Mouse (Mus musculus): Measurements from ENCODE around the gene Mri1. TPM values are rescaled to one million over a fixed set of nuclear protein-coding genes. Genes with fewer than 3 reads are reported as not detected.
"Not testable (repeated sequence)": the region's sequence is repeated elsewhere in the genome, so short reads cannot be mapped to it uniquely, and the experiment has no call there.

The Mri1 gene
- polyA plus RNA-seq (2014; fragmentation: Nextera tagmentation; extraction: Ambion mirVana), result 49.8 and 51.2 TPM in 2 replicates

DNA sequence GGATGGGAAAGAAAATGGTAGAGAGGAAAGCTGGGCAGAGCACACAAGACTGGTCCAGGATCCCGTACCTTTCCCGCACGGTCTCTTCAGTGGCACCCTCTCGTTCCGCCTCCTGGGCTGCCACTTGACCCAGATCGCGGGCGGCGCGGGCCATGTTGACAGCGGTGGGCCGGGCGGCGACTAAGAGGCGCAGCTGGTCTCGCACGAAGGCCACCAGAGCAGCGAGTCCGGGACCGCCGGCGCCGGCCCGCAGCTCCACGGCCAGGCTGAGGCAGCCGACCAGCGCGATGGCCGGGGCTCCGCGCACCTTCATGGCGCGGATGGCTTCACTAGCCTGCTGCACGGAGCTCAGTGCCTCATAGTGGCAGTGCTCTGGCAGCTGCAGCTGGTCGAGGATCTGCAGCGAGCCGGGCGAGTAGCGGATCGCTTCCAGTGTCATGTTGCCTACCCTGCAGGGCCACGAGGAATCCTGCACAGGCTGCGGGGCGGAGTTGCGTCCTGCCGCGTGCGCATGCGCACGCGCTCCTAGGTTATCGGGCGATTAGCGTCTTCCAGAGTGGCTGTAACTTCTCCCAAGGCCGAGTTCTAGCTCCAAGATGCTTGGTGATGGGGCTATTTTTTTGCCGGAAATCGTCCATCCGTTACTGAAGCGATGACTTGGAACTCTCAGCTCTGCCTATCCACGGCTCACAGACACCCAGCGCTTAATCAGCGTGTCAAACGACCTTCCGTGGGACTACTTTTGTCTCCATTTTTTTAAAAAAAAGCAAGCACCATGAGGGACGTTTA lies at the start of gene Mri1:
Mri1 (minus strand) TSS at position 505 of the 789 bp plus-strand sequence.
- 0 out of 2 replicates have a peak, but pooled peaks cover 5% of the 10 kb centered on the region for H3K4me1 ChIP-seq (replicated peaks; ENCODE audit: control insufficient read depth, insufficient read depth, low read length)
- peaks cover 6% of the 10 kb centered on the region for H3K36me3 ChIP-seq (ENCODE audit: control insufficient read depth, insufficient read depth, low read length)
- peak within 1 kb of the TSS; percentile 72 for H3K4me3 ChIP-seq (ENCODE audit: low read depth, low read length)
- no peaks in the 10 kb centered on the region for H3K9me3 ChIP-seq (ENCODE audit: control insufficient read depth, low read length)
- DNase-seq (ENCODE audit: low spot score) (peak; percentile 96), ATAC-seq (ENCODE audit: low FRiP score) (peak; percentile 85)
- H3K4me2 ChIP-seq (replicated peaks; ENCODE audit: low read depth, low read length), result peak within 1 kb of the TSS; percentile 94
- under 1% methylated on average over 62 of the region's 64 CpGs for WGBS
- H3K27ac ChIP-seq (ENCODE audit: low read depth, low read length), result peak within 1 kb of the TSS; percentile 84
- H3K9ac ChIP-seq (ENCODE audit: low read depth, low read length), result peak within 1 kb of the TSS; percentile 74
- no peaks in the 10 kb centered on the region for H3K27me3 ChIP-seq (ENCODE audit: control insufficient read depth, insufficient read depth, low read length)

DNA sequence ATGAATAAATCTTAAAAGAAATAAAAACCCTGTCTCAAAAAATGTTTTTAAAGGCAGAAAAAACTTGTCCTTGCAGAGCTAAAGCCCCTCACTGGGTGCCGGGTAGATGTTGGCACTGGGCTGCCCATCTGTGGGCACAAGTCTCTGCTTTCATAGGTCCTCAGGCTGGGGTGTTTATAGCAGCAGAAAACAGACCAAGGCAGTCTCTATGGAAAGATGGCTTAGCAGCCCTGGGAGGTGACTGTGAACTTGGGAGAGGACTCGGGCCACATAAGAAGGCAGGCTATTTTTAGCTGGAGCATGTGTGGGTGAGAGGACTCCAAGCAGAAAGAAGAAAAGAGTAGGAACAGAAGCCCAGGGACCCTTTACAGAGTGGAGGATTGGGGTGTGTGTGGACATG lies 46.8 kb upstream of the Mri1 start:
- ATAC-seq (ENCODE audit: low FRiP score) (no peak), DNase-seq (ENCODE audit: low spot score) (no peak)
- no peak overlapping the region for H3K27ac ChIP-seq (ENCODE audit: low read depth, low read length)
- no peak overlapping the region for H3K9ac ChIP-seq (ENCODE audit: low read depth, low read length)
- no peaks in the 10 kb centered on the region for H3K27me3 ChIP-seq (ENCODE audit: control insufficient read depth, insufficient read depth, low read length)
- no peaks in the 10 kb centered on the region for H3K4me1 ChIP-seq (replicated peaks; ENCODE audit: control insufficient read depth, insufficient read depth, low read length)
- no peak overlapping the region for H3K4me3 ChIP-seq (ENCODE audit: low read depth, low read length)
- H3K36me3 ChIP-seq (ENCODE audit: control insufficient read depth, insufficient read depth, low read length), result no peaks in the 10 kb centered on the region
- WGBS, result 81% methylated on average over 2 of the region's 2 CpGs
- no peaks in the 10 kb centered on the region for H3K9me3 ChIP-seq (ENCODE audit: control insufficient read depth, low read length)
- no peak overlapping the region for H3K4me2 ChIP-seq (replicated peaks; ENCODE audit: low read depth, low read length)

DNA sequence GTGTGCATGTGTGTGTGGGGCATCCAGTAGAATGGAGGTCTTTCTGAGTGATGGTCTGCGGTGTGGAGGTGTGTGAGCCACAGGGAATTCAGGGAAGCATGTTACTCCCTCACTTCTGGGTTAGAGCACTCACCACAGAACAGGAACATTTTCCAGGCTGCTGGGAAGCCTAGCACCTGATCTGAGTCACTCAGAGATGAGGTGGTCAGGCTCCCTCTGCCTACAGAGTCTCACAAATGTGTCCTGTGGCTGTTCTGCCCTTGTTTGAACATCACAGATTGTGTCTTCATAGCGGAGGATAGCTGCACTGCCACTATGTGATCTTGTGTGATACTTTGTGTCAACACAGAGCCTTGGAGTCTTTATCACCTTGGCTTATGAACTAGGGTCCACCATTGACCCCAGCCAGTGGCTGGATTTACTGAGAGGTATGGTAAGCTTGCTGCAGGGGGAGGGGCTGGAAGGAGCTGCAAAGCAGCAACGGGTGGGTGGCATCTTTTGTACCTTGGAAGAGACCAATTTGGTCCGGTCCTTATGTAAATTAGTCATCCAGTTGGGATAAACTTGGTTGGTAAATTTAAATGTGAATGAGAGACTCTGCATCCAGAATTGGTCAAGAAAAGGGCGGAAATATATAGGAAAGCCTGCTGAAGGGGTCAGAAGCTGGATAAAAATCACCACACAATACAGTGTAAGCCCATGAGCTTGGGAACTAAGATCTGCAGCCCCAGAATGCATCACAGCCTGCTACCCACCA lies 40.1 kb upstream of the Mri1 start:
- H3K27me3 ChIP-seq (ENCODE audit: control insufficient read depth, insufficient read depth, low read length), result no peaks in the 10 kb centered on the region
- H3K9me3 ChIP-seq (ENCODE audit: control insufficient read depth, low read length), result no peaks in the 10 kb centered on the region
- no peak for ATAC-seq (ENCODE audit: low FRiP score)
- no peak for DNase-seq (ENCODE audit: low spot score)
- H3K27ac ChIP-seq (ENCODE audit: low read depth, low read length), result no peak overlapping the region
- H3K9ac ChIP-seq (ENCODE audit: low read depth, low read length), result no peak overlapping the region
- H3K4me1 ChIP-seq (replicated peaks; ENCODE audit: control insufficient read depth, insufficient read depth, low read length), result no peaks in the 10 kb centered on the region
- WGBS, result 72% methylated on average over 5 of the region's 5 CpGs
- H3K36me3 ChIP-seq (ENCODE audit: control insufficient read depth, insufficient read depth, low read length), result no peaks in the 10 kb centered on the region
- H3K4me2 ChIP-seq (replicated peaks; ENCODE audit: low read depth, low read length), result no peak overlapping the region
- no peak overlapping the region for H3K4me3 ChIP-seq (ENCODE audit: low read depth, low read length)

DNA sequence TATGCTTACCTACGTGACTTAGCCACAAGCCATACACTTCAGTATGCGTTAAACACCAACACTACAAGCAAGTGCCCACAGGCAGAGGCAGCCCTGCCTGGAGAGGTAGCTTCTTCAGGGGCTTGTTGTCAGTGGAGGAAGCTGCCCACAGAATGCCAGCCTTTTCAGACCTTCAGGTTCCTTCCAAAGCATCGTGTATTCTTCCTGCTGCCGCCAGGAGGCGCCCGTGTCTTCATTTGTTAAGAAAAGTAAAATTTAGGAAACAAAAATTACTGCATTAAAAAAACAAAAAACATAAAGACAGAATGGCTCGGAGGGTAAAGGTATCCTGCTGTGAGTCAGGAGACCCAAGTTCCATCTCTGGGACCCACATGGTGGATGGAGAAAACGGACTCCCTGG lies 34.6 kb upstream of the Mri1 start:
- WGBS, result 24% methylated on average over 8 of the region's 8 CpGs
- no peaks in the 10 kb centered on the region for H3K4me1 ChIP-seq (replicated peaks; ENCODE audit: control insufficient read depth, insufficient read depth, low read length)
- H3K9ac ChIP-seq (ENCODE audit: low read depth, low read length), result no peak overlapping the region
- ATAC-seq (ENCODE audit: low FRiP score), result no peak
- H3K4me3 ChIP-seq (ENCODE audit: low read depth, low read length), result no peak overlapping the region
- no peaks in the 10 kb centered on the region for H3K9me3 ChIP-seq (ENCODE audit: control insufficient read depth, low read length)
- DNase-seq (ENCODE audit: low spot score), result peak; percentile 78
- H3K27me3 ChIP-seq (ENCODE audit: control insufficient read depth, insufficient read depth, low read length), result no peaks in the 10 kb centered on the region
- no peaks in the 10 kb centered on the region for H3K36me3 ChIP-seq (ENCODE audit: control insufficient read depth, insufficient read depth, low read length)
- H3K27ac ChIP-seq (ENCODE audit: low read depth, low read length), result no peak overlapping the region
- H3K4me2 ChIP-seq (replicated peaks; ENCODE audit: low read depth, low read length), result no peak overlapping the region

DNA sequence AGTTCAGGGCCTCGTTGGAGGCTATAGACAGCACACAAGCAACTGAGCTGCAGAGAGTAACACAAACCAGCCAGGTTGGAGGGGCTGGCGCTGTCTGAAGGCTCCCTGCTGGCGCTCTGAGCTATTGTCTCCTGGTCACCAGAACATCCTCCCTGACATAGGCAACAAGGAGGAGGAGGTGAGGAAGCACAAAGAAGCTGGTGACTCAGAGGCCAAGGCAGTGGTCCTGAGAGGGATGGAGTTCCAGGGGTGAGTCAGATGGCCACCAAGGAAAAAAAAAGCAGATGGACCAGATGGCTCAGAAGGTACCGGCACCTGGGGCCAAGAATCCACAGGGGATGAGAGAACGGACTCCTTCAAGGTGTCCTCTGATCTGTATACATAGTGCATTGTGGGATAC lies 34.0 kb upstream of the Mri1 start:
- Histone ChIP-seq H3K36me3 (ENCODE audit: control insufficient read depth, insufficient read depth, low read length) (no peaks in the 10 kb centered on the region), H3K9me3 (ENCODE audit: control insufficient read depth, low read length) (no peaks in the 10 kb centered on the region), H3K4me2 (replicated peaks; ENCODE audit: low read depth, low read length) (no peak overlapping the region), H3K27ac (ENCODE audit: low read depth, low read length) (no peak overlapping the region), H3K4me3 (ENCODE audit: low read depth, low read length) (no peak overlapping the region), H3K9ac (ENCODE audit: low read depth, low read length) (no peak overlapping the region), H3K4me1 (replicated peaks; ENCODE audit: control insufficient read depth, insufficient read depth, low read length) (no peaks in the 10 kb centered on the region), H3K27me3 (ENCODE audit: control insufficient read depth, insufficient read depth, low read length) (no peaks in the 10 kb centered on the region)
- no peak for ATAC-seq (ENCODE audit: low FRiP score)
- 72% methylated on average over 5 of the region's 5 CpGs for WGBS
- no peak for DNase-seq (ENCODE audit: low spot score)

DNA sequence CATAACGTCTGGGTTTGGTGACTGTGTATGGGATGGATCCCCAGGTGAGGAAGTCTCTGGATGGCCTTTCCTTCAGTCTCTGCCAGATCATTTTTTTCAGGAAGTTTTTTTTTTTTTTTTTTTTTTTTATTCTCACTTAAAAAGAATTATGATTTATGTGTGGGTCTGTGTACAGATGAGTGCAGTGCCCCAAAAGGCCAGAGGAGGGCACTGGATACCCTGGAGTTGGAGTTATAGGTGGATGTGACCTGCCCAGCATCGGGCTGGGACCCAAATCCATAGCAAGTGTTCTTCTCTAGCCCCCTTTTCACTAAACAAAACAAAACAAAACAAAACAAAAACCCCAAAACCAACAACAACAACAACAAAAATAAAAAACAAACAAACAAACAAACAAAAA lies 31.8 kb upstream of the Mri1 start:
- Histone ChIP-seq H3K4me1 (replicated peaks; ENCODE audit: control insufficient read depth, insufficient read depth, low read length) (no peaks in the 10 kb centered on the region), H3K9me3 (ENCODE audit: control insufficient read depth, low read length) (no peaks in the 10 kb centered on the region), H3K4me2 (replicated peaks; ENCODE audit: low read depth, low read length) (no peak overlapping the region), H3K27me3 (ENCODE audit: control insufficient read depth, insufficient read depth, low read length) (no peaks in the 10 kb centered on the region), H3K9ac (ENCODE audit: low read depth, low read length) (no peak overlapping the region), H3K27ac (ENCODE audit: low read depth, low read length) (no peak overlapping the region), H3K36me3 (ENCODE audit: control insufficient read depth, insufficient read depth, low read length) (no peaks in the 10 kb centered on the region), H3K4me3 (ENCODE audit: low read depth, low read length) (no peak overlapping the region)
- ATAC-seq (ENCODE audit: low FRiP score), result no peak
- 52% methylated on average over 2 of the region's 2 CpGs for WGBS
- peak; percentile 37 for DNase-seq (ENCODE audit: low spot score)

DNA sequence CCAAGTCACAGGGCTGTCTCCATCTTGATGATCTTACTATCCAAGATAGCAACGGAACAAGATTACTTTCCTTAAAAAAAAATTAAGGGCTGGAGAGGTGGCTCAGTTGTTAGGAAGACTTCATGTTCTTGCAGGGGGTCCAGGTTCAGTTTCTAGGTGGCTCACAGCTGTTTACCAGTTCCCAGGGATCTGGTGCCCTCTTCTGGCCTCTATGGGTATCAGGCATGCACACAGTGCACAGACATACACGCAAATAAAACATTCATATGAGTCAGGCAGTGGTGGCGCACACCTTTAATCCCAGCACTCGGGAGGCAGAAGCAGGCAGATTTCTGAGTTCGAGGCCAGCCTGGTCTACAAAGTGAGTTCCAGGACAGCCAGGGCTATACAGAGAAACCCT lies 28.5 kb upstream of the Mri1 start:
- H3K27me3 ChIP-seq (ENCODE audit: control insufficient read depth, insufficient read depth, low read length); H3K4me1 ChIP-seq (replicated peaks; ENCODE audit: control insufficient read depth, insufficient read depth, low read length); H3K9ac ChIP-seq (ENCODE audit: low read depth, low read length); H3K36me3 ChIP-seq (ENCODE audit: control insufficient read depth, insufficient read depth, low read length); ATAC-seq (ENCODE audit: low FRiP score); H3K4me3 ChIP-seq (ENCODE audit: low read depth, low read length); H3K9me3 ChIP-seq (ENCODE audit: control insufficient read depth, low read length); H3K27ac ChIP-seq (ENCODE audit: low read depth, low read length); H3K4me2 ChIP-seq (replicated peaks; ENCODE audit: low read depth, low read length): not testable (repeated sequence)
- DNase-seq (ENCODE audit: low spot score), result peak; percentile 54
- WGBS, result 54% methylated on average over 5 of the region's 5 CpGs

DNA sequence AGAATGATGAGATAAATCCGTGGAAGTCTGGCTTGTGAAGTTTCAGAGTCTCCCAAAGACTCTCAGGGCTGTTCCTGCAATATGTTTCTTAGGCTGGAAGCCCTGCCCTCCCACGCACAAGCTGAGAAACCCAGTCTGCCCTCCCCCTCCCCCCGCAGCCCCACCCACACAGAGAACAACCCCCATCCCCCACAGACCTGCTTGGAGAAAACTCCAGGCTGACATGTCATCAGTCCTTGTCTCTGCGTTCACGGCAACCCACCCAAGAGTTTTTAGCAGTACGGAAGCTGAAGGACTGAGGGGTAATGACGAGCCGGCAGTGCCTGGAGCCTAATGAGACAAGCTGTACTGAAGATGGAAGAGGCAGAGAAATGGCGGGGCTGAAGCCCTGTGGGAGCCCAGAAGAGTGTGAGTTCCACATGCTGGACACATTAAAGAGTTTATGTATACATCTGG lies 27.5 kb upstream of the Mri1 start:
- H3K4me3 ChIP-seq (ENCODE audit: low read depth, low read length), result no peak overlapping the region
- H3K27ac ChIP-seq (ENCODE audit: low read depth, low read length), result no peak overlapping the region
- no peaks in the 10 kb centered on the region for H3K9me3 ChIP-seq (ENCODE audit: control insufficient read depth, low read length)
- H3K27me3 ChIP-seq (ENCODE audit: control insufficient read depth, insufficient read depth, low read length), result no peaks in the 10 kb centered on the region
- no peaks in the 10 kb centered on the region for H3K36me3 ChIP-seq (ENCODE audit: control insufficient read depth, insufficient read depth, low read length)
- 33% methylated on average over 9 of the region's 9 CpGs for WGBS
- ATAC-seq (ENCODE audit: low FRiP score), result no peak
- H3K4me1 ChIP-seq (replicated peaks; ENCODE audit: control insufficient read depth, insufficient read depth, low read length), result no peaks in the 10 kb centered on the region
- no peak overlapping the region for H3K4me2 ChIP-seq (replicated peaks; ENCODE audit: low read depth, low read length)
- H3K9ac ChIP-seq (ENCODE audit: low read depth, low read length), result no peak overlapping the region
- DNase-seq (ENCODE audit: low spot score), result peak; percentile 20
